Mouse (Mus musculus): ENCODE measurements at regions not wholly inside any gene's neighbourhood (a gene's known extent, or its start where the extent isn't known, plus 50 kb on each side); places are given as distances from the start of the nearest gene placed in this dataset.

DNA sequence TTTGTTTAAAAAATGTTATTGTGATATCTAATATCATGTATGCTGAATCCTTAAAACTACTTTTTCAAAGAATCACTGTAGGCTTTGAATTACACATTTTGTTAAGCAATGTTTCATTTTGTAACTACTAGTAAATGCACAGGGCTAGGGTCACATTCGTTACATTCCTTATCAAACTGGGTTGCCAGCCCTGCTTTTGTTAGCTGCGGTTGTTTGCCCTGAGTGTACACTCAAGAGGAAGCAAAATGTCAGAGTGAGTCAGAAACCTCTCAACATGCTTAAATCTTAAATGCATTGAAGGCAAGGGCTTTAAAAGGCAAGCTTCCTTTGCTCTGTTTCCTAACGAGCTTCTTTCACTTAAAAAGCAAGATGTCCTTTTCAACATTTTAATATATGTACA lies 193.6 kb upstream of the Daam1 start:
- H3K27me3 ChIP-seq (ENCODE audit: control insufficient read depth, insufficient read depth, low read length): no peaks in the 10 kb centered on the region
- no peaks in the 10 kb centered on the region for H3K36me3 ChIP-seq (replicated peaks; ENCODE audit: control insufficient read depth, insufficient read depth)
- DNase-seq (ENCODE audit: low spot score) (no peak), ATAC-seq (ENCODE audit: low FRiP score) (no peak)
- no peak overlapping the region for H3K4me3 ChIP-seq (replicated peaks; ENCODE audit: low read length)
- 81% methylated on average over 3 of the region's 3 CpGs for WGBS
- no peak overlapping the region for H3K4me2 ChIP-seq (replicated peaks)
- no peaks in the 10 kb centered on the region for H3K4me1 ChIP-seq (replicated peaks; ENCODE audit: control insufficient read depth, insufficient read depth, low read length)
- no peaks in the 10 kb centered on the region for H3K9me3 ChIP-seq (ENCODE audit: control insufficient read depth, low read length)
- no peak overlapping the region for H3K9ac ChIP-seq
- no peak overlapping the region for H3K27ac ChIP-seq

DNA sequence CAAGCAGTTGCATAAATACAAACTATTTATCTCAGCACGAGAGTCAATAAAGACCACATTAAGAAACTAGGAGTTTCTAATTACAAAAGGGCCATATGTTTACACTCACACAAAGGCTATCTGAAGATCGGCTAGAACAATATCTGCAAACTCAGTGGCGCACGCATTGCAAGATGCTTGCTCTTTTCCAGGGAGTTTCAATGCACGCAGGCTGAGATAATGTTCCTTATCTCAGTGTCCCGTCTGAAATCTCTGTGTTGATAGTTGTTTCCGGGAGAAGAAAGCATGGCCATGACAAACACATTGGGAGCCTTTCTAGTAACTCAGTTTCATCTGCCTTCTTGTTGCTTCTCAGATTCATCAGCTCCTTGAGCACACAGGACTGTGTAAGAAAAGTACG lies 192.6 kb upstream of the Daam1 start:
- no peaks in the 10 kb centered on the region for H3K27me3 ChIP-seq (ENCODE audit: control insufficient read depth, insufficient read depth, low read length)
- no peak overlapping the region for H3K9ac ChIP-seq
- no peaks in the 10 kb centered on the region for H3K4me1 ChIP-seq (replicated peaks; ENCODE audit: control insufficient read depth, insufficient read depth, low read length)
- 53% methylated on average over 8 of the region's 8 CpGs for WGBS
- DNase-seq (ENCODE audit: low spot score) (no peak), ATAC-seq (ENCODE audit: low FRiP score) (no peak)
- H3K9me3 ChIP-seq (ENCODE audit: control insufficient read depth, low read length): no peaks in the 10 kb centered on the region
- H3K4me2 ChIP-seq (replicated peaks): no peak overlapping the region
- no peak overlapping the region for H3K27ac ChIP-seq
- H3K36me3 ChIP-seq (replicated peaks; ENCODE audit: control insufficient read depth, insufficient read depth): no peaks in the 10 kb centered on the region
- no peak overlapping the region for H3K4me3 ChIP-seq (replicated peaks; ENCODE audit: low read length)

DNA sequence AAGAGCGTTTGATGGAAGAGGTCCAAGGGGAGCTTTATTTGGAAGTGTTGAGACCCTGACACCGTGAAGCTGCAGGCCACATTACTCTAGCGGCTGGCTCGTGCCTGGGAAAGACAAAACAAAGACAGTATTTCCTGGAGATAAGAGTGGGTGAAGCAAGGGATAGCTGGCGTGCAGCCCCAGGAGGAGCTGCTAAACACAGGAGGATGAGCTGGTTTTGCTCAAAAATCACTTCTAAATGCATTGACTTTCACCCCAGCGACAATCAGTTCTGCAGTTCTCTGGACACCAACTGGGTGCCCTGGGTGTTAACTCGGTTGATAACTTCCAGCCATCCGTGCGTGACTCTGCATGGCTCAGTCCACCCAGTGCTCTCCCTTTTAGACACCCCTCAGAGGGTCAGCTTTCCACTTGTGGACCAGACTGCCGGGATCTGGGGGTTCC lies 190.8 kb upstream of the Daam1 start:
- Histone ChIP-seq H3K9me3 (ENCODE audit: control insufficient read depth, low read length) (no peaks in the 10 kb centered on the region), H3K4me1 (replicated peaks; ENCODE audit: control insufficient read depth, insufficient read depth, low read length) (no peaks in the 10 kb centered on the region), H3K27ac (no peak overlapping the region), H3K4me2 (replicated peaks) (no peak overlapping the region), H3K36me3 (replicated peaks; ENCODE audit: control insufficient read depth, insufficient read depth) (no peaks in the 10 kb centered on the region), H3K4me3 (replicated peaks; ENCODE audit: low read length) (no peak overlapping the region), H3K9ac (no peak overlapping the region), H3K27me3 (ENCODE audit: control insufficient read depth, insufficient read depth, low read length) (no peaks in the 10 kb centered on the region)
- whole genome bisulfite sequencing: 53% methylated on average over 10 of the region's 10 CpGs
- ATAC-seq (ENCODE audit: low FRiP score) (no peak), DNase-seq (ENCODE audit: low spot score) (no peak)

DNA sequence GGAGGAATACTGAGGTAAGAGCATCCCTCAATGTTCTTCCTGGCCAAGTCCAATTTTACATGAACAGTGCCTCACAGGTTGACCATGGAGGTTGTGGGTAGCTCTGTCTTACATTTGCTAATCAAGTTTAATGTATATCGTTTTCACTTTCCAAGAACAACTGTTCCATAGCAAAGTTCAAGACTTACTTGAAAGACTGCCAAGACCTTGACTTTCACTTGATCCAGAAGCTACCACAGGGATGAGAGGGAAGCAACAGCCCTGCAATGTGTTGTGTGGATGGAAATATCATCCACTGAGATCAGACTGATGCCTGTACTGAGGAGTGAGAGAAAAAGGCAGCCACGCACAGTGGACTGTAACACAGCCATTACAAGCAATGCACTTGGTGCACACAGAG lies 189.4 kb upstream of the Daam1 start:
- Histone ChIP-seq H3K4me1 (replicated peaks; ENCODE audit: control insufficient read depth, insufficient read depth, low read length) (no peaks in the 10 kb centered on the region), H3K27ac (no peak overlapping the region), H3K4me2 (replicated peaks) (no peak overlapping the region), H3K9ac (no peak overlapping the region), H3K36me3 (replicated peaks; ENCODE audit: control insufficient read depth, insufficient read depth) (no peaks in the 10 kb centered on the region), H3K9me3 (ENCODE audit: control insufficient read depth, low read length) (no peaks in the 10 kb centered on the region), H3K4me3 (replicated peaks; ENCODE audit: low read length) (no peak overlapping the region), H3K27me3 (ENCODE audit: control insufficient read depth, insufficient read depth, low read length) (no peaks in the 10 kb centered on the region)
- WGBS: 92% methylated on average over 2 of the region's 2 CpGs
- ATAC-seq (ENCODE audit: low FRiP score) (no peak), DNase-seq (ENCODE audit: low spot score) (no peak)

DNA sequence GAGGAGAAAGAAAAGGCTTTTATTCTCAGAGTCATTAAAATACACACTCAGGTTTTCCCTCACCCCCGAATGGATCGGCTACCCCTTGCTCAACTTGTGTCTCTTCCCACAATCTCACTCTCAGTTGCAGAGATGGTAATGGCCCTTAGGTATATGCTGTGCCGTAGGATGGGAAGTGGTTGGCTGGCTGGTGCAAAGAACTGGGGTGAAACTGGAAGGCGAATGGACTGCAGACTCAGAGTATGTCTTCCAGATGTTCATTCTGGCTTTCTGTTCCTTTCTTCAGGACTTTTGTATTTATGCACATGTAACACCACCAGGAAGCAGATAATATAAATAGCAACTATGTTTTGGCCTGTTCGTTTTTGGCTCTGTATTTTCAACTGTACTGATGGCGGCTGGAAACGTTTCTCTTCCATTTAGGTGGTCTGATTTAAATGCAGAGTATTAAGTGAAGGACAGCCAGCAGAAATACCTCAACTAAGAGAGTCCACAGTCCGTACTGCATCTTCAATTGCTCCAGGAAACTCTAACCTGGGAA lies 188.0 kb upstream of the Daam1 start:
- Histone ChIP-seq H3K4me1 (replicated peaks; ENCODE audit: control insufficient read depth, insufficient read depth, low read length) (no peaks in the 10 kb centered on the region), H3K9ac (no peak overlapping the region), H3K4me3 (replicated peaks; ENCODE audit: low read length) (no peak overlapping the region), H3K27me3 (ENCODE audit: control insufficient read depth, insufficient read depth, low read length) (no peaks in the 10 kb centered on the region), H3K9me3 (ENCODE audit: control insufficient read depth, low read length) (no peaks in the 10 kb centered on the region), H3K36me3 (replicated peaks; ENCODE audit: control insufficient read depth, insufficient read depth) (no peaks in the 10 kb centered on the region), H3K27ac (no peak overlapping the region), H3K4me2 (replicated peaks) (no peak overlapping the region)
- no peak for DNase-seq (ENCODE audit: low spot score)
- no peak for ATAC-seq (ENCODE audit: low FRiP score)
- WGBS: 82% methylated on average over 8 of the region's 8 CpGs

DNA sequence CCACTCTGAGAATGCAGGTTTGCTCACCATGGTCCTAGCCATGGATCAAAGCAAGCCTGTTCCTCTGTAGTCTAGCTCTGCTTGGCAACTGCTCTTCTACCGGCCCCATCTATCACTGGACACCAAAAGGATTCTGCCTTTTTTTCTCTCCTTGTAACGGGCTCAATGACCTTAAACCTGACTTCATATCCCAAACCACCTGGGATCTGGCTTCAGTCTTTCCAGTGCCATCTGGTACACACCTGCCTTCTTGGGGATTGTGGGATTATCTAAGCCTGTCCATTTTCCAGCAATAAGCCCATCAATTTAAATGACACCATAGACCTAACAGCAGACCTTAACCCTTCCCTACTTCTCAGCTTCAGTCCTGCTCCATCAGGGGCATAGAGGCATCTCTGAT lies 179.6 kb upstream of the Daam1 start:
- H3K36me3 ChIP-seq (replicated peaks; ENCODE audit: control insufficient read depth, insufficient read depth): no peaks in the 10 kb centered on the region
- no peak for ATAC-seq (ENCODE audit: low FRiP score)
- 51% methylated on average over 2 of the region's 2 CpGs for WGBS

DNA sequence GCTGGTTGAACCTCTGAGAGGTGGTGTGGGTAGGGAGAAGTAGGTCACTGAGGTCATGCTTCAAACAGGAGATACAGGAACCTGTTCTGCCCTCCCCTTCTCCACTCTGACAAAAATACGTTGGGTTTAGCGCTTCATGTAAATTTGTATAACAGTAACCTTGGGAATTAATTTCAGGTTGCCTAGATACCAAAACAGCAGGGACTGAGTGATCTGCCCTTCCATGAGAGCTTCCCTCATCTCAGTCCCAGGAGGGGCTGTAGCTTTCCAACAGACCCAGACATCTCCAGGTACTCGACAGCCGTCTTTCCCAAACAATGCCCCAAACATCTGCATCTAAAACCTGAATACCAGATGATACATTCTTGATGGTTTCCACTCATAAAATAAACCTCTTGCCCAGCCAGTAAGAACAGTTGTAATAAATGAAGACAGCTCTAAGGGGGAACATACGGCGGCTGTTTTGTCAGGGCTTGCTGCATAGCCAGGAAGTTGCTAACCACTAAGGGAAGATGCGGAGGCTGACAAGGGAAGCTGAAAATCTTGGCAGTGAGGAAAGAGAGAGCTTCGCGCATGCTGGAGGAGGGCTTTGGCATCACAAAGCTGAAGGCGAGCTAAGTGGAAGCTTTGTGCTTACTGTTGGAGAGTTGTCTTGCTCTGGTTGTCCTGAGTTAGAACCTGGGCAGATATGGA lies 137.4 kb upstream of the Daam1 start:
- ATAC-seq (ENCODE audit: low FRiP score) (no peak), DNase-seq (ENCODE audit: low spot score) (no peak)
- 62% methylated on average over 10 of the region's 10 CpGs for WGBS
- Histone ChIP-seq H3K36me3 (replicated peaks; ENCODE audit: control insufficient read depth, insufficient read depth) (no peaks in the 10 kb centered on the region), H3K4me2 (replicated peaks) (no peak overlapping the region), H3K9me3 (ENCODE audit: control insufficient read depth, low read length) (no peaks in the 10 kb centered on the region), H3K4me1 (replicated peaks; ENCODE audit: control insufficient read depth, insufficient read depth, low read length) (no peaks in the 10 kb centered on the region), H3K4me3 (replicated peaks; ENCODE audit: low read length) (no peak overlapping the region), H3K9ac (no peak overlapping the region), H3K27ac (no peak overlapping the region), H3K27me3 (ENCODE audit: control insufficient read depth, insufficient read depth, low read length) (no peaks in the 10 kb centered on the region)

More for the DNA sequence above, 179.6 kb upstream of the Daam1 start:
- Histone ChIP-seq H3K9me3 (ENCODE audit: control insufficient read depth, low read length) (no peaks in the 10 kb centered on the region), H3K4me3 (replicated peaks; ENCODE audit: low read length) (no peak overlapping the region), H3K27me3 (ENCODE audit: control insufficient read depth, insufficient read depth, low read length) (no peaks in the 10 kb centered on the region), H3K4me2 (replicated peaks) (no peak overlapping the region), H3K27ac (no peak overlapping the region), H3K9ac (no peak overlapping the region), H3K4me1 (replicated peaks; ENCODE audit: control insufficient read depth, insufficient read depth, low read length) (no peaks in the 10 kb centered on the region)
- no peak for DNase-seq (ENCODE audit: low spot score)

DNA sequence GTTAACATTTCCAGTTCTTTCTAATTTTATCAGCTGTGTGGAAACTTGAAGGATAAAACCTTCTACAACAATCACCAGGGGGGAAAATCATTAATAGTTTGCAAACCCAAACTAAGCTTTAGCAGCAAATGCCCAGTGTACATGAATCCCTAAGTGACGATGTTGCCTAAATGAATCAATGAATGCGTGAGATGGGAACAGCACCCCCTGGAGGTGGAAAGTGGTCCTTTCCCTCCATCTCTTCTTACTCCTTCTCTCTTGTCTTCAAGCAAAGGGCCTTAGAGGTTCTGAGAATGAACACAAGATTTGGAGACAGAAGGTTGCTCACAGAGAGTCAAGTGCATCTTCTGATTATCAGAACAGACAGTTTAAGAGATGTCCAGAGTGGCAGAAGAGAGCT lies 129.1 kb upstream of the Daam1 start:
- Histone ChIP-seq H3K4me1 (replicated peaks; ENCODE audit: control insufficient read depth, insufficient read depth, low read length) (no peaks in the 10 kb centered on the region), H3K9ac (no peak overlapping the region), H3K4me3 (replicated peaks; ENCODE audit: low read length) (no peak overlapping the region), H3K9me3 (ENCODE audit: control insufficient read depth, low read length) (0 out of 2 replicates have a peak, but pooled peaks cover 7% of the 10 kb centered on the region), H3K27ac (no peak overlapping the region), H3K4me2 (replicated peaks) (no peak overlapping the region), H3K27me3 (ENCODE audit: control insufficient read depth, insufficient read depth, low read length) (no peaks in the 10 kb centered on the region), H3K36me3 (replicated peaks; ENCODE audit: control insufficient read depth, insufficient read depth) (no peaks in the 10 kb centered on the region)
- DNase-seq (ENCODE audit: low spot score) (no peak), ATAC-seq (ENCODE audit: low FRiP score) (no peak)
- WGBS: 82% methylated on average over 2 of the region's 2 CpGs

DNA sequence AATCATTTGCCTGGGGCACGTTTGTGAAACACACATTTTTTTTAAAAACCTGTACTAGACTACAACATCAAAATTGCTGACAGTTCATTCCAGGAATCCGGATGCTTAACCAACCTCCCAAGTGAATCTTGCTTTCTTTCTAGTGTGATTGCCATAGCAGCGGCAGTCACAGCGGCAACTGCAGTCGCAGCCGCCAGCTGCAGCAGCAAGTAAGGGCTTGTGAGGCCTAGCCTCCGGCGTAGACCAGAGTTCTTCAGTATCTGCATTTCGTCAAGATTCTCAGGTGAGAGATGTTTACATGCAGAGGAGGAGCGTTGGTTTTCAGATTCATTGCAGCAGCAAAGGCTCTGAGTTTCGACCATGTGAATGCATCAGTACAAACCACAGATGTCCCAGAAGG lies 128.7 kb upstream of the Daam1 start:
- Histone ChIP-seq H3K27me3 (ENCODE audit: control insufficient read depth, insufficient read depth, low read length) (no peaks in the 10 kb centered on the region), H3K4me2 (replicated peaks) (no peak overlapping the region), H3K36me3 (replicated peaks; ENCODE audit: control insufficient read depth, insufficient read depth) (no peaks in the 10 kb centered on the region), H3K27ac (no peak overlapping the region), H3K4me1 (replicated peaks; ENCODE audit: control insufficient read depth, insufficient read depth, low read length) (no peaks in the 10 kb centered on the region), H3K9ac (no peak overlapping the region), H3K9me3 (ENCODE audit: control insufficient read depth, low read length) (0 out of 2 replicates have a peak, but pooled peaks cover 7% of the 10 kb centered on the region), H3K4me3 (replicated peaks; ENCODE audit: low read length) (no peak overlapping the region)
- ATAC-seq (ENCODE audit: low FRiP score) (no peak), DNase-seq (ENCODE audit: low spot score) (no peak)
- 76% methylated on average over 11 of the region's 11 CpGs for WGBS
